Mouse (Mus musculus) lung, adult 2 months (tissue): ENCODE results near the gene Gtf2h2.
"Not testable (repeated sequence)": the region's sequence is repeated elsewhere in the genome, so short reads cannot be mapped to it uniquely, and the experiment has no call there.

Experiments used
- CTCF ChIP-seq: fragments of 200-500 bp; IDR thresholded peaks from 2 replicates; pipeline ENCODE4 v1.5.1; 2011; ENCODE audit warnings: mild to moderate bottlenecking, low read length, control low read depth; ENCODE audit not compliant: insufficient read depth
- POLR2A ChIP-seq: fragments of 200-500 bp; IDR thresholded peaks from 2 replicates; pipeline ENCODE4 v1.6.1; 2011; ENCODE audit warnings: low read depth, mild to moderate bottlenecking, control low read depth, low read length, borderline replicate concordance; ENCODE audit errors: extremely low read depth

GRCm38 (mm10) chr13:100452415-100453127, 39.8 kb downstream of the Gtf2h2 start, which contains the start of gene Naip1:
- not testable (repeated sequence) for TF ChIP-seq CTCF, POLR2A
